Mouse (Mus musculus): ENCODE measurements around the gene Dnmbp. TPM values are rescaled to one million over a fixed set of nuclear protein-coding genes. Genes with fewer than 3 reads are reported as not detected.

The Dnmbp gene
- polyA plus RNA-seq, 1 experiment = 8.9 TPM

DNA sequence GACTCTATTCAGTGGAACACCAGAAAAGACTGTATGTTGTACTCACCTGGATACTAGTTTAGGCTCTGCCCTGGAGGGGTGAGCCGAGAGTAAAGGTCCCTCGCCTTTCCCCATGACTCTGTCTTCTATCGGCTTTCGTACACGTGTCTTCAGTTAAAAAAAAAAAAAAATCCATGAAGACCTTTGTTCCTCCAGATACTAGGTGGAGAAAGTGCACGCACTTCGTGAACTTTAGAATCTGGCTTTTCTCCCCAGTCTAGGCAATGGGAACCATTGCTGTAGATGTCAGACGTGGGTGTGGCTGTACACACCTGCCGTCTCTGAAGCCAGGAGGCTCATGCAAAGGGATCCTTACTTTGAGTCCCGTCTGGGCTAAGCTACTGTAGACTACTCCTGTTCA, 126.7 kb downstream of the Dnmbp start:
- Histone ChIP-seq H3K36me3 (ENCODE audit: control insufficient read depth, insufficient read depth, low read length) (no peaks in the 10 kb centered on the region), H3K27ac (ENCODE audit: insufficient read depth, low read length) (no peak overlapping the region), H3K4me3 (ENCODE audit: extremely low read depth, insufficient read depth, insufficient read length) (no peak overlapping the region), H3K4me1 (ENCODE audit: control insufficient read depth, insufficient read depth, insufficient read length) (no peaks in the 10 kb centered on the region), H3K27me3 (ENCODE audit: control insufficient read depth, insufficient read depth, low read length) (0 out of 2 replicates have a peak, but pooled peaks cover under 1% of the 10 kb centered on the region)
- DNase-seq (ENCODE audit: low read depth in 1 of 2, low spot score in 2 of 2) = no peak
- 87% methylated on average over 10 of the region's 10 CpGs for WGBS
- TF ChIP-seq POLR2A (IDR thresholded peaks at IDR 0.05; ENCODE audit: low read depth, low read length) (no peak), CTCF (IDR thresholded peaks at IDR 0.05; ENCODE audit: extremely low read depth, insufficient read depth, insufficient read length, insufficient replicate concordance) (no peak)

DNA sequence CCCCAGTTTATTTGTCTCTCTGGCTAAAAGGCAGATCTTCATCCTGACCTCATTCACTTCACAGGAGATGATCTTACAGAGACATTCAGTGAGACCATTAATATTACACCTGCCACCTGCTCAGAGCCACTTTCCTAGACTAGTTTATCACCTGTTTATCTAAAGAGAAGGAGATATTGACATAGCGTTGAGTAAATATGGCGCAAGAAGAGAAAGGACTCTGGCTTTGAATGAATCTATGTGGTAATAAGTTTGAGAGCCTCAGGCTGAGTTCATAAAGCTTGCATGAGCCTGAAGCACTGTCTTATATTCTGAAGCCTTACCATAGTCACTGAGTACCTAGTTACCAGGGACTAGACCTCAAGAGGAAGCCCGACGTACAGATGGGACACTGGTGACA, 128.6 kb downstream of the Dnmbp start:
- H3K27me3 ChIP-seq (ENCODE audit: control insufficient read depth, insufficient read depth, low read length) = no peaks in the 10 kb centered on the region
- 93% methylated on average over 4 of the region's 4 CpGs for WGBS
- no peaks in the 10 kb centered on the region for H3K36me3 ChIP-seq (ENCODE audit: control insufficient read depth, insufficient read depth, low read length)
- H3K4me3 ChIP-seq (ENCODE audit: extremely low read depth, insufficient read depth, insufficient read length) = no peak overlapping the region
- no peak for DNase-seq (ENCODE audit: low read depth in 1 of 2, low spot score in 2 of 2)
- no peak overlapping the region for H3K27ac ChIP-seq (ENCODE audit: insufficient read depth, low read length)
- no peak for TF ChIP-seq POLR2A (IDR thresholded peaks at IDR 0.05; ENCODE audit: low read depth, low read length)
- TF ChIP-seq CTCF (IDR thresholded peaks at IDR 0.05; ENCODE audit: extremely low read depth, insufficient read depth, insufficient read length, insufficient replicate concordance) = no peak
- H3K4me1 ChIP-seq (ENCODE audit: control insufficient read depth, insufficient read depth, insufficient read length) = no peaks in the 10 kb centered on the region

DNA sequence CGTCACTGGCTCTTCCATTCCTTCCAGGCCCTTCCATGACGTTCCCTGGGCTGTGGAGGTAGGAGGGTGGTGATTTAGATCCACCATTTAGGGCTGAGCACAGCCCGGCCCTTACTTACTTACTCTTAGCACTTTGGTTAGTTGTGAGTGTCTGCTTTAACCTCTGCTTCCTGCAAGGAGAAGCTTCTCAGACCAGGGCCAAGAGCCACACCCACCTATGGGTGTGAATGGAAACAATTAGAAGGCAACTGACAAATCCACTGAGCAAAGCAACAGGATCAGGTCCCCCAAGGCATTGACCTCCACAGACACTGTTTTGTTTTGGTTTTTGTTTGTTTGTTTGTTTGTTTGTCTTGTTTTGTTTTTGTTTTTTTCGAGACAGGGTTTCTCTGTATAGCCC, 130.7 kb downstream of the Dnmbp start:
- Histone ChIP-seq H3K36me3 (ENCODE audit: control insufficient read depth, insufficient read depth, low read length) (no peaks in the 10 kb centered on the region), H3K27me3 (ENCODE audit: control insufficient read depth, insufficient read depth, low read length) (no peaks in the 10 kb centered on the region), H3K27ac (ENCODE audit: insufficient read depth, low read length) (no peak overlapping the region), H3K4me3 (ENCODE audit: extremely low read depth, insufficient read depth, insufficient read length) (no peak overlapping the region), H3K4me1 (ENCODE audit: control insufficient read depth, insufficient read depth, insufficient read length) (no peaks in the 10 kb centered on the region)
- 56% methylated on average over 4 of the region's 4 CpGs for WGBS
- no peak for DNase-seq (ENCODE audit: low read depth in 1 of 2, low spot score in 2 of 2)
- TF ChIP-seq POLR2A (IDR thresholded peaks at IDR 0.05; ENCODE audit: low read depth, low read length) = no peak
- TF ChIP-seq CTCF (IDR thresholded peaks at IDR 0.05; ENCODE audit: extremely low read depth, insufficient read depth, insufficient read length, insufficient replicate concordance) = no peak

DNA sequence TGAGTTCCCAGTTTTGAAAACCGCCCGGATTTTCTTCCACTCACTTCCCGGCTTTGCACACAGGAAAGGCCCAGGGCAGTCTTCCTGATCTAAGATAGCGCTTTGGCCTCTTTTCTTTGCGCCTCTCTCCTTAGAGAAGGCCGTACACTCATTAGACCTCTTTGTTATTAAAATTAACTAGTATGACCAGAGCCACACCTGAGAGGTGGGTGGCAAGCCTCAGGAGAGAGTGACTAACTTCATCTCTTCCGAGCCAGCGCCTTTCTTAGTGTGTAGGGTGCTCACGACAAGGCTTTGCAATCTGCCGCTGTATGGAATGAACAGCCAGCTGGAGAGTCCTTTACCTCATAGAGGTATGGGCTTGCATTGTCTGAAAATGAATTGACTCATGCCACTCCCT, 136.1 kb downstream of the Dnmbp start:
- no peak overlapping the region for H3K4me3 ChIP-seq (ENCODE audit: extremely low read depth, insufficient read depth, insufficient read length)
- 91% methylated on average over 10 of the region's 10 CpGs for WGBS
- no peaks in the 10 kb centered on the region for H3K36me3 ChIP-seq (ENCODE audit: control insufficient read depth, insufficient read depth, low read length)
- TF ChIP-seq POLR2A (IDR thresholded peaks at IDR 0.05; ENCODE audit: low read depth, low read length) = no peak
- TF ChIP-seq CTCF (IDR thresholded peaks at IDR 0.05; ENCODE audit: extremely low read depth, insufficient read depth, insufficient read length, insufficient replicate concordance) = no peak
- H3K27me3 ChIP-seq (ENCODE audit: control insufficient read depth, insufficient read depth, low read length) = no peaks in the 10 kb centered on the region
- no peak overlapping the region for H3K27ac ChIP-seq (ENCODE audit: insufficient read depth, low read length)
- no peaks in the 10 kb centered on the region; the same call in 1 of the 2 replicates for H3K4me1 ChIP-seq (ENCODE audit: control insufficient read depth, insufficient read depth, insufficient read length)
- DNase-seq (ENCODE audit: low read depth in 1 of 2, low spot score in 2 of 2) = no peak

DNA sequence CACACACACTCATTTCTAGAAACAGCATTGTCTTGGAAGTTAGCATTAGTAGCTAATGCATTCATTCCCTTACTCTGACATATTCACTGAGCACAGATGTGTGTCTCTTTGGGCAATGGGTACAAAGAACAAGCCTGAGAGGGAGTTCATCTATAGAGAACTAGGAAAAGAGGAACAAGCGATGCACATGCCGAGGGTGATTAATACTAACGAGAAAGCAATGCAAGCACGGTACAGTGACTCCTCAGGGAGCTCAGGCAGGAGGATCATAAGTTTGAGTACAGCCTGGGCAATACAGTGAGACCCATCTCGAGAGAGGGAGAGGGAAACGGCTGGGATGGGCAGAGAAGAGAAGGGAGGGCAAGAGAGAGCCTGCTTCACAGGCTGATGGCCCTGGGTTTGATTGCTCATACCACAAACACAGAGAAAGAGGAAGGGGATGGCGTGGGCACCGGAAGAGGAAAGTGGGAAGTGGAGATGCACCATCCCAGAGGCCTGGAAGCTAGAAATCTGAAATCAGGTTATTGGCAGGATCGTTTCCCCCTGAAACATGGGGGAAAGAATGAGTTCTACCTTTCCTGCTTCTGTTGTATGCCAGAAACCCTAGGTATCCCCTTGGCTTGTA, 138.5 kb downstream of the Dnmbp start:
- 24% methylated on average over 9 of the region's 9 CpGs for WGBS
- no peak overlapping the region for H3K27ac ChIP-seq (ENCODE audit: insufficient read depth, low read length)

DNA sequence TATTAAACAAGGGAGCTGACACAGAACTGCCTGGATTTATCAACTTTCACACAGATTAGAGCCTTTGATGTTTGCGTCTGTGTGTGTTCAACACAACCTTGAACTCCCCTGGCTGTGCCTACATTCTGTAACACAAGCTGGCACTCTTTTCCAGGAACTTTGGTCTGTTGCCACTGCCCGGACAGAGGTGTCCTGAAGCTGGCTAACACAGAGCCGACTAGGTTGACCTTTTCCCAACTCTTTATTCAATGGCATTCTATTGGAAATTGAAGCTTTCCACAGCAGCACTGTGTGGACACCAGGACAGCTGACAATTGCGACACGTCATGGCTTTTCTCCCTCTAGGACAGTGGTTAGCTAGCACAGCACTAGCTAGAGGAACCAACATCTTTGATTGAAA, 142.8 kb downstream of the Dnmbp start:
- 79% methylated on average over 5 of the region's 5 CpGs for WGBS
- no peak overlapping the region for H3K4me3 ChIP-seq (ENCODE audit: extremely low read depth, insufficient read depth, insufficient read length)
- H3K36me3 ChIP-seq (ENCODE audit: control insufficient read depth, insufficient read depth, low read length) = no peaks in the 10 kb centered on the region
- no peak for TF ChIP-seq POLR2A (IDR thresholded peaks at IDR 0.05; ENCODE audit: low read depth, low read length)
- no peak for DNase-seq (ENCODE audit: low read depth in 1 of 2, low spot score in 2 of 2)
- no peaks in the 10 kb centered on the region; the same call in 1 of the 2 replicates for H3K4me1 ChIP-seq (ENCODE audit: control insufficient read depth, insufficient read depth, insufficient read length)
- no peak overlapping the region for H3K27ac ChIP-seq (ENCODE audit: insufficient read depth, low read length)
- no peaks in the 10 kb centered on the region for H3K27me3 ChIP-seq (ENCODE audit: control insufficient read depth, insufficient read depth, low read length)

More for the DNA sequence above, 138.5 kb downstream of the Dnmbp start:
- H3K4me3 ChIP-seq (ENCODE audit: extremely low read depth, insufficient read depth, insufficient read length) = no peak overlapping the region
- TF ChIP-seq POLR2A (IDR thresholded peaks at IDR 0.05; ENCODE audit: low read depth, low read length) = no peak
- no peak for TF ChIP-seq CTCF (IDR thresholded peaks at IDR 0.05; ENCODE audit: extremely low read depth, insufficient read depth, insufficient read length, insufficient replicate concordance)
- DNase-seq (ENCODE audit: low read depth in 1 of 2, low spot score in 2 of 2) = no peak
- H3K36me3 ChIP-seq (ENCODE audit: control insufficient read depth, insufficient read depth, low read length) = no peaks in the 10 kb centered on the region
- H3K4me1 ChIP-seq (ENCODE audit: control insufficient read depth, insufficient read depth, insufficient read length) = no peaks in the 10 kb centered on the region; the same call in 1 of the 2 replicates
- H3K27me3 ChIP-seq (ENCODE audit: control insufficient read depth, insufficient read depth, low read length) = no peaks in the 10 kb centered on the region

Other genes with a start within 250 kb of the Dnmbp start
- 3.4 and 5.2 TPM in 2 replicates for gene Cutc, start 187.2 kb downstream of the Dnmbp start, polyA plus RNA-seq (2012; rRNA removed)
- 7.4 and 8.0 TPM in 2 replicates for gene Cox15, start 187.2 kb downstream of the Dnmbp start, polyA plus RNA-seq (2012; rRNA removed)
- 0.14 and 0.21 TPM in 2 replicates for gene Abcc2, start 158.0 kb downstream of the Dnmbp start, polyA plus RNA-seq (2012; rRNA removed)
- 1.4 and 1.7 TPM in 2 replicates for gene Cpn1, start 46.4 kb upstream of the Dnmbp start, polyA plus RNA-seq (2012; rRNA removed)
- gene Cyp2c23, start 89.0 kb upstream of the Dnmbp start, polyA plus RNA-seq (2012; rRNA removed) = 0.12 TPM in 1 of 2 replicates, not detected in the other
- gene Erlin1, start 129.6 kb upstream of the Dnmbp start, polyA plus RNA-seq (2012; rRNA removed) = 4.5 and 5.0 TPM in 2 replicates
- 11.4 and 11.8 TPM in 2 replicates for gene Chuk, start 167.3 kb upstream of the Dnmbp start, polyA plus RNA-seq (2012; rRNA removed)
- gene Cwf19l1, start 195.7 kb upstream of the Dnmbp start, polyA plus RNA-seq (2012; rRNA removed) = 2.8 and 5.5 TPM in 2 replicates
- 28.2 and 38.1 TPM in 2 replicates for gene Bloc1s2, start 206.3 kb upstream of the Dnmbp start, polyA plus RNA-seq (2012; rRNA removed)

Measured in spleen, adult 2 months (tissue).